Mouse (Mus musculus) CH12.LX (cell line): Measurements from ENCODE around the gene Hist1h2ab. TPM values are rescaled to one million over a fixed set of nuclear protein-coding genes. Genes with fewer than 3 reads are reported as not detected.

Source experiments
- DNase-seq: peaks from one replicate; pipeline ENCODE4 v3.0.0-alpha.2; 2013; ENCODE audit errors: extremely low read depth
- H3K27ac ChIP-seq: 2 replicates; pipeline ENCODE4 v1.5.1; 2012; ENCODE audit warnings: low read depth, mild to moderate bottlenecking, control low read depth, moderate library complexity; ENCODE audit not compliant: insufficient read depth
- H3K27me3 ChIP-seq: replicated peaks from 2 replicates; pipeline ENCODE3; 2012; ENCODE audit warnings: inconsistent platforms
- H3K36me3 ChIP-seq, 2 experiments: replicated peaks in 1 of 2; 2 replicates each; pipeline versions ENCODE3 to v1.6.1; 2012; ENCODE audit warnings: inconsistent platforms in 1 of 2, low read length in 1 of 2, mild to moderate bottlenecking in 1 of 2, mixed read lengths in 1 of 2, moderate library complexity in 1 of 2; ENCODE audit not compliant: control insufficient read depth in 1 of 2, insufficient read depth in 1 of 2
- H3K4me1 ChIP-seq, 2 experiments: 2 replicates each; pipeline ENCODE4 v1.6.1; 2012; ENCODE audit warnings: inconsistent platforms in 1 of 2, moderate library complexity in 1 of 2; ENCODE audit not compliant: insufficient read depth in 2 of 2, control insufficient read depth in 1 of 2
- H3K4me2 ChIP-seq: 2 replicates; pipeline ENCODE4 v1.6.1; 2012; ENCODE audit warnings: low read depth, mild to moderate bottlenecking, control low read depth; ENCODE audit not compliant: poor library complexity, insufficient read depth, severe bottlenecking
- H3K4me3 ChIP-seq, 3 experiments: fragments of 150-350 bp in 1 of 3; sonication (generic) in 1 of 3; replicated peaks in 1 of 3; 2 replicates each; pipeline versions ENCODE3 to v1.5.1; 2011 to 2012; ENCODE audit warnings: low read depth in 2 of 3, low read length in 2 of 3, mild to moderate bottlenecking in 2 of 3, moderate library complexity in 2 of 3, control low read depth in 1 of 3, improper control_type of control experiment in 1 of 3, inconsistent platforms in 1 of 3, mixed read lengths in 1 of 3; ENCODE audit not compliant: poor library complexity in 1 of 3
- H3K79me2 ChIP-seq: replicated peaks from 2 replicates; pipeline ENCODE4 v1.6.1; 2012; ENCODE audit warnings: mild to moderate bottlenecking, moderate library complexity; ENCODE audit not compliant: control insufficient read depth, poor library complexity, insufficient read depth, severe bottlenecking; ENCODE audit errors: extremely low read depth
- H3K9ac ChIP-seq: 2 replicates; pipeline ENCODE4 v1.6.1; 2012; ENCODE audit warnings: low read depth, mild to moderate bottlenecking, control low read depth, moderate library complexity; ENCODE audit not compliant: insufficient read depth
- H3K9me3 ChIP-seq: replicated peaks from 2 replicates; pipeline ENCODE3; 2012; ENCODE audit warnings: low read length, inconsistent platforms, mixed read lengths
- BHLHE40 ChIP-seq: IDR thresholded peaks from 2 replicates; pipeline ENCODE4 v1.6.1; 2011; ENCODE audit warnings: mild to moderate bottlenecking, low read depth, low read length, improper control_type of control experiment
- CHD1 ChIP-seq: IDR thresholded peaks from 2 replicates; pipeline ENCODE4 v1.6.1; 2012; ENCODE audit warnings: low read depth, low read length, improper control_type of control experiment, inconsistent platforms
- CHD2 ChIP-seq: IDR thresholded peaks from 2 replicates; pipeline ENCODE4 v1.6.1; 2011; ENCODE audit warnings: low read length, improper control_type of control experiment
- CTCF ChIP-seq, 2 experiments: IDR thresholded peaks in 1 of 2; conservative IDR thresholded peaks in 1 of 2; 2 replicates each; pipeline ENCODE4 v1.5.1; 2011 to 2012; ENCODE audit warnings: low read depth in 2 of 2, low read length in 2 of 2, improper control_type of control experiment in 1 of 2, inconsistent platforms in 1 of 2, mild to moderate bottlenecking in 1 of 2, moderate library complexity in 1 of 2
- ETS1 ChIP-seq: conservative IDR thresholded peaks from 2 replicates; pipeline ENCODE4 v1.6.1; 2012; ENCODE audit warnings: low read depth, mild to moderate bottlenecking, inconsistent platforms, low read length, improper control_type of control experiment, moderate library complexity
- IRF4 ChIP-seq: IDR thresholded peaks from 2 replicates; pipeline ENCODE4 v1.6.1; 2014; ENCODE audit warnings: low read depth, mild to moderate bottlenecking, inconsistent platforms, low read length, improper control_type of control experiment
- JUND ChIP-seq: conservative IDR thresholded peaks from 2 replicates; pipeline ENCODE4 v1.6.1; 2011; ENCODE audit warnings: low read depth, low read length, improper control_type of control experiment
- KAT2A ChIP-seq: IDR thresholded peaks from 2 replicates; pipeline ENCODE4 v1.6.1; 2012; ENCODE audit warnings: low read length, improper control_type of control experiment, inconsistent platforms; ENCODE audit not compliant: insufficient replicate concordance
- MAZ ChIP-seq: IDR thresholded peaks from 2 replicates; pipeline ENCODE4 v1.6.1; 2012; ENCODE audit warnings: low read depth, mild to moderate bottlenecking, inconsistent platforms, low read length, improper control_type of control experiment, moderate library complexity
- MEF2A ChIP-seq: IDR thresholded peaks from 2 replicates; pipeline ENCODE4 v1.6.1; 2014; ENCODE audit warnings: low read depth, mild to moderate bottlenecking, inconsistent platforms, low read length, improper control_type of control experiment, borderline replicate concordance
- NELFE ChIP-seq: IDR thresholded peaks from 2 replicates; pipeline ENCODE4 v1.6.1; 2011; ENCODE audit warnings: low read depth, low read length, improper control_type of control experiment
- NRF1 ChIP-seq: IDR thresholded peaks from 2 replicates; pipeline ENCODE4 v1.6.1; 2014; ENCODE audit warnings: low read depth, mild to moderate bottlenecking, inconsistent platforms, low read length, improper control_type of control experiment, moderate library complexity
- POLR2A ChIP-seq: IDR thresholded peaks from 2 replicates; pipeline ENCODE4 v1.6.1; 2011; ENCODE audit warnings: low read depth, mild to moderate bottlenecking, improper control_type of control experiment, low read length
- POLR2AphosphoS2 ChIP-seq: IDR thresholded peaks from 2 replicates; pipeline ENCODE4 v1.6.1; 2011; ENCODE audit warnings: low read depth, low read length, improper control_type of control experiment
- RAD21 ChIP-seq: IDR thresholded peaks from 2 replicates; pipeline ENCODE4 v1.6.1; 2011; ENCODE audit warnings: low read depth, mild to moderate bottlenecking, low read length, improper control_type of control experiment, moderate library complexity
- RCOR1 ChIP-seq: conservative IDR thresholded peaks from 2 replicates; pipeline ENCODE4 v1.6.1; 2012; ENCODE audit warnings: low read depth, mild to moderate bottlenecking, inconsistent platforms, low read length, improper control_type of control experiment
- SIN3A ChIP-seq: IDR thresholded peaks from 2 replicates; pipeline ENCODE4 v1.6.1; 2012; ENCODE audit warnings: low read length, improper control_type of control experiment, inconsistent platforms
- TCF12 ChIP-seq: IDR thresholded peaks from 2 replicates; pipeline ENCODE4 v1.6.1; 2014; ENCODE audit warnings: low read depth, mild to moderate bottlenecking, inconsistent platforms, low read length, improper control_type of control experiment
- UBTF ChIP-seq: IDR thresholded peaks from 2 replicates; pipeline ENCODE4 v1.6.1; 2012; ENCODE audit warnings: low read depth, mild to moderate bottlenecking, inconsistent platforms, low read length, improper control_type of control experiment, moderate library complexity
- USF2 ChIP-seq: conservative IDR thresholded peaks from 2 replicates; pipeline ENCODE4 v1.6.1; 2011; ENCODE audit warnings: low read depth, low read length, improper control_type of control experiment
- ZMIZ1 ChIP-seq: IDR thresholded peaks from 2 replicates; pipeline ENCODE4 v1.6.1; 2012; ENCODE audit warnings: low read depth, mild to moderate bottlenecking, inconsistent platforms, low read length, improper control_type of control experiment
- dilution Hi-C: fragments of 300-500 bp; cut with MboI; formaldehyde crosslinking; loops from 2 replicates; pipeline ENCODE4 v1.14.3; 2020; ENCODE audit warnings: low sequenced_read_pairs; ENCODE audit not compliant: extremely low pct_unique_long_range_greater_than_20kb, extremely low pct_ligation_motif_present
- in situ Hi-C: fragments of 300-500 bp; cut with MboI; formaldehyde crosslinking; loops from 3 replicates; pipeline ENCODE4 v1.14.3; 2019; ENCODE audit warnings: low sequenced_read_pairs, low pct_ligation_motif_present, low pct_unique_long_range_greater_than_20kb, mixed read lengths
- polyA plus RNA-seq: library from polyadenylated mRNA; unstranded; fragments of >175 nt; gene quantifications from 2 replicates; pipeline ENCODE4 v1.2.1, GENCODE M21; 2012; ENCODE audit warnings: low read depth; ENCODE audit not compliant: insufficient read length
- total RNA-seq, 2 experiments: library from RNA; depleted of rRNA; stranded (reverse); fragments of 300-350 nt in 1 of 2; fragments of >200 nt in 1 of 2; gene quantifications; 2 replicates each; pipeline ENCODE4 v1.2.3; 2012 to 2014

Gene Hist1h2ab
- total and polyA plus RNA-seq, 3 experiments: 2.9 to 2,243 (median 32.6) TPM

- H3K4me3 ChIP-seq: peak overlapping the region; percentile 1 to 51 (median 35)
- DNase-seq: no peak
- H3K27ac ChIP-seq: peak overlapping the region; percentile 86
- no peaks in the 10 kb centered on the region for H3K36me3 ChIP-seq
- peaks cover 3 to 44% of the 10 kb centered on the region in 2 experiments; a peak in 3 of 4 replicates for H3K4me1 ChIP-seq
- no peaks in the 10 kb centered on the region for H3K9me3 ChIP-seq
- dilution Hi-C loops (no loop called here), in situ Hi-C loops (loop anchor here (25.0 kb wide), 1 partner anchor 1720 kb away; the partner anchor contains the start of genes Hist1h2ag, Hist1h2ah, Hist1h2bj and Hist1h2bk)
- H3K9ac ChIP-seq: peak overlapping the region; percentile 90
- H3K79me2 ChIP-seq: no peaks in the 10 kb centered on the region
- peak overlapping the region; percentile 98 for H3K4me2 ChIP-seq
- no peaks in the 10 kb centered on the region for H3K27me3 ChIP-seq
- peak; percentile 89 for TF ChIP-seq CHD2
- 0 out of 2 replicates have a peak, but pooled peaks have one; percentile 13 for TF ChIP-seq NRF1
- TF ChIP-seq CHD1: peak; percentile 92; the same call in 1 of the 2 replicates
- TF ChIP-seq TCF12: peak; percentile 24; the same call in 1 of the 2 replicates
- peak; percentile 95 for TF ChIP-seq NELFE
- TF ChIP-seq UBTF: peak; percentile 93
- peak; percentile 76; the same call in 1 of the 2 replicates for TF ChIP-seq SIN3A
- TF ChIP-seq ETS1: 0 out of 2 replicates have a peak, but pooled peaks have one; percentile 19
- TF ChIP-seq ZMIZ1: peak; percentile 100
- TF ChIP-seq CTCF (conservative IDR thresholded peaks at IDR 0.05 in 1 of 2, IDR thresholded peaks at IDR 0.05 in 1 of 2; ENCODE audit: low read depth in 2 of 2, low read length in 2 of 2): no peak
- TF ChIP-seq POLR2AphosphoS2: peak; percentile 100
- no peak for TF ChIP-seq USF2
- TF ChIP-seq RAD21: no peak
- TF ChIP-seq MEF2A: peak; percentile 11; the same call in 1 of the 2 replicates
- TF ChIP-seq IRF4: peak; percentile 4; the same call in 1 of the 2 replicates
- TF ChIP-seq JUND: no peak
- TF ChIP-seq RCOR1: peak; percentile 43
- TF ChIP-seq MAZ: peak; percentile 54; the same call in 1 of the 2 replicates
- peak; percentile 37; the same call in 1 of the 2 replicates for TF ChIP-seq BHLHE40
- TF ChIP-seq KAT2A: no peak
- peak; percentile 98 for TF ChIP-seq POLR2A
Measured at GRCm38 (mm10) chr13:23757211-23757773, 6.4 kb downstream of the Hist1h2ab start.
